Mouse (Mus musculus) myocyte (in vitro differentiated cells): ENCODE data around the gene Rrnad1. TPM values are rescaled to one million over a fixed set of nuclear protein-coding genes. Genes with fewer than 3 reads are reported as not detected.

Experiments
- H3K27me3 ChIP-seq: one replicate; pipeline ENCODE4 v1.6.1; 2011; ENCODE audit not compliant: control insufficient read depth, insufficient read depth, insufficient read length
- H3K36me3 ChIP-seq: one replicate; pipeline ENCODE4 v1.6.1; 2011; ENCODE audit not compliant: control insufficient read depth, insufficient read depth
- H3K4me2 ChIP-seq: one replicate; pipeline ENCODE4 v1.6.1; 2011; ENCODE audit warnings: low read depth, control low read depth
- H3K4me3 ChIP-seq: one replicate; pipeline ENCODE4 v1.5.1; 2011; ENCODE audit warnings: mild to moderate bottlenecking, control low read depth, moderate library complexity
- H3K79me2 ChIP-seq: one replicate; pipeline ENCODE4 v1.6.1; 2011; ENCODE audit not compliant: control insufficient read depth, insufficient read depth
- H3ac ChIP-seq: one replicate; pipeline ENCODE4 v1.6.1; 2011; ENCODE audit not compliant: control insufficient read depth, insufficient read length
- CEBPB ChIP-seq: IDR thresholded peaks from 2 replicates; pipeline ENCODE4 v1.6.1; 2011; ENCODE audit warnings: mild to moderate bottlenecking, moderate library complexity; ENCODE audit not compliant: poor library complexity, insufficient read depth, severe bottlenecking
- E2F4 ChIP-seq: IDR thresholded peaks from one replicate; pipeline ENCODE4 v1.6.1; 2011; ENCODE audit warnings: mild to moderate bottlenecking, control low read depth, moderate library complexity; ENCODE audit not compliant: insufficient read depth
- MAX ChIP-seq: IDR thresholded peaks from one replicate; pipeline ENCODE4 v1.6.1; 2011; ENCODE audit warnings: low read depth, mild to moderate bottlenecking, control low read depth
- MYOD1 ChIP-seq, 3 experiments: IDR thresholded peaks; one replicate each; pipeline ENCODE4 v1.6.1; 2011; ENCODE audit warnings: control low read depth in 2 of 3, low read depth in 2 of 3, mild to moderate bottlenecking in 2 of 3, moderate library complexity in 1 of 3; ENCODE audit not compliant: insufficient read length in 2 of 3, control insufficient read depth in 1 of 3
- MYOG ChIP-seq, 3 experiments: IDR thresholded peaks; one replicate each; pipeline ENCODE4 v1.6.1; 2011; ENCODE audit warnings: control low read depth in 2 of 3, low read depth in 2 of 3, mild to moderate bottlenecking in 2 of 3; ENCODE audit not compliant: insufficient read length in 2 of 3, control insufficient read depth in 1 of 3, insufficient read depth in 1 of 3
- POLR2A ChIP-seq: IDR thresholded peaks from one replicate; pipeline ENCODE4 v1.6.1; 2011; ENCODE audit warnings: low read depth, mild to moderate bottlenecking, control low read depth, moderate library complexity; ENCODE audit not compliant: insufficient read length
- POLR2AphosphoS2 ChIP-seq: IDR thresholded peaks from one replicate; pipeline ENCODE4 v1.6.1; 2011; ENCODE audit warnings: low read depth, control low read depth; ENCODE audit not compliant: insufficient read length
- REST ChIP-seq: IDR thresholded peaks from one replicate; pipeline ENCODE4 v1.6.1; 2011; ENCODE audit warnings: mild to moderate bottlenecking, control low read depth, moderate library complexity; ENCODE audit not compliant: insufficient read depth, insufficient read length
- SRF ChIP-seq: IDR thresholded peaks from one replicate; pipeline ENCODE4 v1.6.1; 2011; ENCODE audit warnings: low read depth; ENCODE audit not compliant: control insufficient read depth, insufficient read length
- TCF12 ChIP-seq: IDR thresholded peaks from one replicate; pipeline ENCODE4 v1.6.1; 2011; ENCODE audit warnings: mild to moderate bottlenecking, control low read depth; ENCODE audit not compliant: poor library complexity, insufficient read depth, severe bottlenecking
- TCF3 ChIP-seq: IDR thresholded peaks from one replicate; pipeline ENCODE4 v1.6.1; 2011; ENCODE audit warnings: low read depth, control low read depth; ENCODE audit not compliant: insufficient read length
- USF1 ChIP-seq: IDR thresholded peaks from one replicate; pipeline ENCODE4 v1.6.1; 2011; ENCODE audit warnings: low read depth, mild to moderate bottlenecking, control low read depth, moderate library complexity
- polyA plus RNA-seq: library from polyadenylated mRNA; unstranded; fragments of >200 nt; fragmentation: generic; extraction: Trizol; gene quantifications from one replicate; pipeline ENCODE4 v1.2.1, GENCODE M21; 2012; ENCODE audit warnings: missing spikeins

The Rrnad1 gene
- polyA plus RNA-seq, 1 experiment, result 7.0 TPM

DNA sequence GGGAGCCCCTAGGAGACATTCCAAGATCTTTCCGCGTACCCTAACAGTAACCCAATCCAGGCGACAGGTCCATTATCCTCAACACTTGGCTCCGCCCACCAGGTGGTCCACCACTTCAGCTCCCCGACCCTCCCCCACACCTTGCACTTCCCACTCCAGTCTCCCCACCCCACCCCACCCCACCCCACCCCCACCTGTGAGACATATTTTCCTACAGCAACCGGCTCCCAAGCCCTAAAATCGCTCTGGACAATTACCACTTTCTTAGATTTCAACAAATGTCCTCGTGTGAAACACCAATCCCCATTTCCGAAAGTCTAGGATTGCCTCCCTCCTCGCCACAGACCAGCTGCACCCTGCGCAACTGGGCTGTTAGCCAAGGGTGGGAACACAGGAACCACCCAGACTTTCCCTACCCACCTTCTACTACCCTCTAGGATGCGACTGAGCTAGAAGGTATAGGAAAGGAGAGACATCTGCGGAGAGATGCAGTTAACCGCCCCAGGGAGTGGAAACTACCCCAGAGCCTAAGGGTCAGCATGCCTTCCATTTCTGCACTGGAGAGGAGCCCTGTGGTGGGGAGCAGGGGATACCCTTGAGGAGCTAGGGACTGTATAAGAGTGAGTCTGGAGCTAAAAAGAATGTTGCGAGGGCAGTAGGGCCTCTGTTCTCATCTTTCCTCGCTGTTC is 18.9 kb upstream of the Rrnad1 start:
- peak in 2 of 3 experiments; percentile 61 to 84 for TF ChIP-seq MYOG (IDR thresholded peaks at IDR 0.05; ENCODE audit: control insufficient read depth in 1 of 3, insufficient read depth in 1 of 3, insufficient read length in 2 of 3, low read depth in 2 of 3)
- TF ChIP-seq POLR2A, result peak; percentile 34
- no peak for TF ChIP-seq POLR2AphosphoS2
- TF ChIP-seq CEBPB, result no peak
- no peak for TF ChIP-seq E2F4
- peak; percentile 1 for TF ChIP-seq TCF3
- TF ChIP-seq MAX, result no peak
- TF ChIP-seq TCF12, result no peak
- TF ChIP-seq MYOD1 (IDR thresholded peaks at IDR 0.05; ENCODE audit: control insufficient read depth in 1 of 3, insufficient read length in 2 of 3, low read depth in 2 of 3), result peak in 2 of 3 experiments; percentile 70 to 74
- no peak for TF ChIP-seq USF1
- no peak for TF ChIP-seq SRF
- no peak for TF ChIP-seq REST
- Histone ChIP-seq H3ac (no peak overlapping the region), H3K4me3 (peak overlapping the region; percentile 25), H3K27me3 (no peaks in the 10 kb centered on the region), H3K79me2 (no peaks in the 10 kb centered on the region), H3K4me2 (peak overlapping the region; percentile 76), H3K36me3 (no peaks in the 10 kb centered on the region)

DNA sequence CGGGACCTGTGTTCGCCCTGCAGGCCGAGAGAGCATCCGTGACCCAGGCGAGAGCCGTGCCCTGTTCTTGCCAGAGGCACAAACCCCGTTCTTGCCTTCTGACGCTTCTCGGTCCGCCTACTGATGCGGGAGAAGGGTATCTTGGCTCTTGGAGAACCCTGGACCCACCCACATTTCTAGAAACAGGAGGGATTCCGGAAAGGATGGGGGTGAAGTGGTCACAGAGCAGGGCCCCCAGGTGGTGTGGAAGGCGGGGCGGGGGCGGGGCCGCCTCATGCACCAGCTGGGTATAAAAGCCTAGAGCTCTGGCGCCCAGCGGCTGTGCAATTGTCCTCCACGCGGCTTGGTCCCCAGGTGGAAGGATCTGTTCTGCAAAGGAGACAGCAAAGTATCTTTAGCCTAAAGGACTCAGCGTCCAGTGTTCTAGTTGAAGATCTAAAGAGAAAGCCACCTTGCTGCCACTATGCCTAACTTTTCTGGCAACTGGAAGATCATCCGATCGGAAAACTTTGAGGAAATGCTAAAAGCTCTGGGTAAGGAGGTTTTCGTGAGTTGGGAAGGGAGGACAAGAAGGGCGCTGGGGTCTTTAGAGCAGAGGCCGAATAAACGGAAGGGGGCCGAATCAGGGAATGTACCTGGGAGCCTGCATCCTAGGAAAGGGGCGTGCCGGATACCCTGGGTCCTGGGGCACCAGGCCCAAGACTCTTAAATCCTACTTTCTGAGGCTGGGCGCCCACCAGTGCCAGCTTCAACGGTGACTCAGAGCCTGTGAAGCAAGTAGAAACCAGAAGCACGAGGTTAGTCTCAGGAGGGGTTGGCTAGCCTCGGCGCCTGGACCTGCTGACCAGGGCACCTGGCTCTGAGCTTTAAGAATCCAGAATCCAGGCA is 18.1 kb upstream of the Rrnad1 start, which contains the start of gene Crabp2:
TSS of gene Crabp2 (plus strand) at position 289 of the 888 bp plus-strand sequence.
- H3K4me3 ChIP-seq, result peak within 1 kb of the TSS; percentile 25
- peak within 1 kb of the TSS; percentile 76 for H3K4me2 ChIP-seq
- TF ChIP-seq MYOG (IDR thresholded peaks at IDR 0.05; ENCODE audit: control insufficient read depth in 1 of 3, insufficient read depth in 1 of 3, insufficient read length in 2 of 3, low read depth in 2 of 3) (no peak), POLR2A (peak; percentile 46)
- H3ac ChIP-seq, result no peak within 1 kb of the TSS
- H3K27me3 ChIP-seq, result no peaks in the 10 kb centered on the region
- H3K36me3 ChIP-seq, result no peaks in the 10 kb centered on the region
- H3K79me2 ChIP-seq, result no peaks in the 10 kb centered on the region

DNA sequence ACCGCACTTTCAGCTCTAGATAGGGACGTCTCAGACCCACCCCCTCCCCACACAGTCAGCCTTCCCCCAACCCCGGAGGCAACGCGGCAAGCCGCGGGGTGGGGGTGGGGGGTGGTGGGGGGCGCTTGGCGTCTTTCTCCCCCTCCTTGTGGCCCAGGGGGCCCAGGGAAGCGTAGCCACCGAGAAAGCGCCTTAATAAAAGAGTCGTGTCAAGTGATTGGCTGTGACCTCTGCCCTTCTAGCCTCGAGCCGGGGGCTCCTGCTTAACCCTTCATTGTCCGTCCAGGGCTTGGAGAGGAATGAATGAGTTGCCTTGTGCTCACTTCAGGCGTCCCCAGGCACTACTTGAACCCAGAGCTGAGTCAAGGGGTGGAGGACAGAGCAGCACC is 17.3 kb upstream of the Rrnad1 start:
- H3K4me3 ChIP-seq, result peak overlapping the region; percentile 25
- H3ac ChIP-seq, result no peak overlapping the region
- TF ChIP-seq USF1, result no peak
- TF ChIP-seq POLR2AphosphoS2, result no peak
- no peak for TF ChIP-seq POLR2A
- TF ChIP-seq CEBPB, result no peak
- TF ChIP-seq MAX, result no peak
- TF ChIP-seq E2F4, result no peak
- no peak for TF ChIP-seq TCF12
- TF ChIP-seq REST, result no peak
- TF ChIP-seq MYOG (IDR thresholded peaks at IDR 0.05; ENCODE audit: control insufficient read depth in 1 of 3, insufficient read depth in 1 of 3, insufficient read length in 2 of 3, low read depth in 2 of 3), result no peak
- no peak for TF ChIP-seq TCF3
- TF ChIP-seq SRF, result no peak
- no peak for TF ChIP-seq MYOD1 (IDR thresholded peaks at IDR 0.05; ENCODE audit: control insufficient read depth in 1 of 3, insufficient read length in 2 of 3, low read depth in 2 of 3)
- peak overlapping the region; percentile 21 for H3K4me2 ChIP-seq
- H3K27me3 ChIP-seq, result no peaks in the 10 kb centered on the region
- no peaks in the 10 kb centered on the region for H3K79me2 ChIP-seq
- no peaks in the 10 kb centered on the region for H3K36me3 ChIP-seq

DNA sequence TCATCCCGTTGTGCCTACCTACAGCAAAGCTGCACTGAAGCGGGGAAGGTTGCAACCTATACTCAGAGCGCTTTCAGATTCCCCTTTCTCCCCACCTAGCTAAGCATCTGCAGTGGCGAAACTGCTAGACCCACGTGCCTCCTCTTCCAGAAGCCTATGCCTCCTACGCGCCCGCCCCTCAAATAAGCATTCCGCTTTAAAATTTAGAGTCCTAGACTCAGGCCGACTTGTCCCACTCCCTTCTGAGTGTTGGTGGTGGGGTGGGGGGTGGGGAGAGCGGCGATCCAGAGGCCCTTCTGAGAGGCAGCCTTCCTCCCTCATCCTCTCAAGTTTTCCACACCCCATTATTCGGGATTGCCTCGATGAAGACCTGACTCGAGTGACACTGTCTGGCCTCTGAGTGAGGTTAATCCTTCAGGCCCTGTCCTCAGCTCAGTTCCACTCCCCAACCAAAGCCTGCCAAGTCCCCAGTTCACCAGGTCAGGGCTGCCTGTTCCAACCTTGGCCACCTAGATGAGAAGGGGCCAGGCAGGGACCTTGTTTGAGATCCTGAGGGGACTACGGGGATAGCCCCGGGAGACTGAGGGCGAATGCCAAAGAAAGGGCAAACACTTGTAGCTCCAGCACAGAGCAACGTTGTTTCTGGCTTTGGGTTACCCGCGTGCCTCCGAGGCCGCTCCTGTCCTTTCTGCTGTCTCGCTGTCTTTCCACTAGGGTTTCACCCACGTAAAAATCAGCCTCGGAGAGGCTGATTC is 16.7 kb upstream of the Rrnad1 start:
- H3K4me2 ChIP-seq, result no peak overlapping the region
- no peaks in the 10 kb centered on the region for H3K79me2 ChIP-seq
- no peak overlapping the region for H3K4me3 ChIP-seq
- no peak for TF ChIP-seq POLR2A
- TF ChIP-seq SRF, result no peak
- TF ChIP-seq TCF3, result no peak
- TF ChIP-seq REST, result no peak
- TF ChIP-seq MAX, result no peak
- TF ChIP-seq USF1, result no peak
- TF ChIP-seq MYOD1 (IDR thresholded peaks at IDR 0.05; ENCODE audit: control insufficient read depth in 1 of 3, insufficient read length in 2 of 3, low read depth in 2 of 3), result no peak
- TF ChIP-seq MYOG (IDR thresholded peaks at IDR 0.05; ENCODE audit: control insufficient read depth in 1 of 3, insufficient read depth in 1 of 3, insufficient read length in 2 of 3, low read depth in 2 of 3), result no peak
- no peak for TF ChIP-seq POLR2AphosphoS2
- TF ChIP-seq TCF12, result no peak
- no peak for TF ChIP-seq CEBPB
- TF ChIP-seq E2F4, result no peak
- H3ac ChIP-seq, result no peak overlapping the region
- H3K27me3 ChIP-seq, result no peaks in the 10 kb centered on the region
- H3K36me3 ChIP-seq, result no peaks in the 10 kb centered on the region
